Mouse (Mus musculus) spleen, adult 2 months (tissue): ENCODE results near the gene Mns1. TPM values are rescaled to one million over a fixed set of nuclear protein-coding genes. Genes with fewer than 3 reads are reported as not detected.

Experiments used
- DNase-seq, 2 experiments: peaks; one replicate each; pipeline versions ENCODE4 v3.0.0 to v3.0.0-alpha.2; 2012 to 2021; ENCODE audit warnings: low spot score in 2 of 2, low read depth in 1 of 2
- H3K27ac ChIP-seq: fragments of 200-500 bp; 2 replicates; pipeline ENCODE4 v1.5.1; 2012; ENCODE audit warnings: low read length, inconsistent platforms; ENCODE audit not compliant: insufficient read depth
- H3K27me3 ChIP-seq: fragments of 200-500 bp; 2 replicates; pipeline ENCODE4 v1.6.1; 2012; ENCODE audit warnings: mild to moderate bottlenecking, moderate library complexity, low read length, inconsistent platforms; ENCODE audit not compliant: control insufficient read depth, insufficient read depth
- H3K36me3 ChIP-seq: fragments of 200-500 bp; 2 replicates; pipeline ENCODE4 v1.6.1; 2012; ENCODE audit warnings: mild to moderate bottlenecking, low read length, inconsistent platforms; ENCODE audit not compliant: control insufficient read depth, insufficient read depth
- H3K4me1 ChIP-seq: fragments of 200-500 bp; 2 replicates; pipeline ENCODE4 v1.6.1; 2011; ENCODE audit warnings: inconsistent platforms; ENCODE audit not compliant: control insufficient read depth, insufficient read depth, insufficient read length
- H3K4me3 ChIP-seq: fragments of 200-500 bp; 2 replicates; pipeline ENCODE4 v1.5.1; 2011; ENCODE audit warnings: mild to moderate bottlenecking, inconsistent platforms; ENCODE audit not compliant: insufficient read depth, insufficient read length; ENCODE audit errors: extremely low read depth
- CTCF ChIP-seq: fragments of 200-500 bp; IDR thresholded peaks from 2 replicates; pipeline ENCODE4 v1.5.1; 2011; ENCODE audit warnings: mild to moderate bottlenecking, inconsistent platforms; ENCODE audit not compliant: insufficient read depth, insufficient read length, insufficient replicate concordance; ENCODE audit errors: extremely low read depth
- POLR2A ChIP-seq: fragments of 200-500 bp; IDR thresholded peaks from 2 replicates; pipeline ENCODE4 v1.6.1; 2011; ENCODE audit warnings: low read depth, low read length, inconsistent platforms
- WGBS: fragments of 180-500 bp; shearing (Covaris S2); methylation state at CpG from one replicate; pipeline ENCODE4 v1.1.7; 2018; 5-methylcytosine and 5-hydroxymethylcytosine counted together
- polyA plus RNA-seq: library from polyadenylated mRNA; depleted of rRNA; stranded (reverse); fragments of >200 nt; gene quantifications from 2 replicates; pipeline ENCODE4 v1.2.3, GENCODE M21; 2012

The Mns1 gene
- polyA plus RNA-seq, 1 experiment = 0.63 TPM

DNA sequence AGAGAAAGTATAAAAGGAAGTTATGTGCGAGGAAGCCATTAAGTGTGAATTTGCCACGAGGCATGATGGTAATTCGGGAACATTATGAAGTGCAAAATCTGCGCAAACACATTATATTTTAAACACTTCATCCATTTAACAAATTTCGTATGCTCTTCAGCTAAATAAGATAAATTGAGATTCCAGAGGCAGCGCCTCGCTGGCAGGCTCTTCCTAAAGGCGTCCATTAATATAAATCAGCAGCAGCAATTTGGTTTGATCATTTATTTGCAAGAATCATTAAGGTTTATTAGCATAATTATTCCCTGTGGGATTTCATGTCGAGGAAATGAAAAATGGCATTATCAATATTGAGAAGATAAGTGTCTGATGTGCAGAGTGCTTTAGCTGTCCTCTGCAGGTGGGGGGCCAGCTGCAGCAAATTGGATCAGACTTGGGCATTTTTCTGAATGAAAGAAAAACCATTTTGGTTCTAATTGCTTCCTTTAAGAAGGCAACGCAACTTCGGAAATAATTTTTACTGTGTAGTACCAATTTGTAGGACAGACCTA lies 12.4 kb upstream of the Mns1 start:
- no peak for TF ChIP-seq POLR2A
- TF ChIP-seq CTCF = no peak
- Histone ChIP-seq H3K4me3 (no peak overlapping the region), H3K4me1 (no peaks in the 10 kb centered on the region), H3K27ac (no peak overlapping the region), H3K36me3 (no peaks in the 10 kb centered on the region), H3K27me3 (no peaks in the 10 kb centered on the region)
- DNase-seq = no peak
- WGBS = 83% methylated on average over 11 of the region's 11 CpGs

GRCm38 (mm10) chr9:72427861-72428260 lies 9.9 kb upstream of the Mns1 start:
- no peak for DNase-seq
- Histone ChIP-seq H3K4me3 (no peak overlapping the region), H3K27ac (no peak overlapping the region), H3K27me3 (no peaks in the 10 kb centered on the region), H3K4me1 (no peaks in the 10 kb centered on the region), H3K36me3 (no peaks in the 10 kb centered on the region)
- 75% methylated on average over 4 of the region's 4 CpGs for WGBS
- TF ChIP-seq POLR2A = no peak
- TF ChIP-seq CTCF = no peak

DNA sequence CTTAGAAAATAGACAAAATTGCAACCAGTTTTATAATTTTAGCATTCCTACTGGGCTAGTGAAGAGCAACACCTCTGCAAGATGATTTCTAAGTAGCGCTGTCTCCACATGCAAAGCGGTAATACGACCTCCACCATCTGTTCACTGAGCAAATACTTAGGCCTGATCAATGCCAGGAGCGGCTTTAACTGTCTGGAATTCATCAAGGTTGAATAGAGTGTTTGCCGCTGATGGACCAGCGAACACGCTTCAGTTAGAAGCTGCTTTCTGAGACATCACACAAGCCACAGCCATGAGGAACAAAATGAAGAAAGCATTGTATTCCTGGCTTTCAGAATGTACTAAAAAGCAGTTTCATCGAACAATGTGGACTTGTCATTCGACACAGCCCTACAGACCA lies 2.9 kb upstream of the Mns1 start:
- TF ChIP-seq CTCF = no peak
- no peak for TF ChIP-seq POLR2A
- Histone ChIP-seq H3K27me3 (no peaks in the 10 kb centered on the region), H3K4me1 (no peaks in the 10 kb centered on the region), H3K27ac (no peak overlapping the region), H3K4me3 (no peak overlapping the region), H3K36me3 (no peaks in the 10 kb centered on the region)
- 90% methylated on average over 9 of the region's 9 CpGs for WGBS
- no peak for DNase-seq

DNA sequence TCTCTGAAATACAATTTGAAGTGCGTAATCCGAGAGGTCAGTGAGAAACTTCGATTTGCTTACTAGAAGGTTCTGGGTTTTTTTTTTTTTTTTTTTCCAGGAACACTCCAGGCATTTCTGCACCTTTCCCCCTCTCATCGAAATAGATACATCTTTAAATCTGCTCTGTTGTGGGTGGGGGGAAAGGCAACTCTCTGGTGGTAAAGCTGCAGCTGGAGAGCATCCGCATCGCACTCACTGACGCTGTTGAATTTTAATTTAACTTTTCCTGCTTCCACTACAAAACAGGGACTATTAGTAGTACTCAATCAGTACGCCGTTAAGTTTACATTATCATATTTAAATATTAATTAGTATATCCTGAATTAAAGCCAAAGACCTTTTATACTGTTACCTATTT lies 938 bp downstream of the Mns1 start:
- Histone ChIP-seq H3K27ac (peak overlapping the region; percentile 28; the same call in 1 of the 2 replicates), H3K4me3 (peak overlapping the region; percentile 73), H3K27me3 (no peaks in the 10 kb centered on the region), H3K36me3 (no peaks in the 10 kb centered on the region), H3K4me1 (no peaks in the 10 kb centered on the region)
- 3% methylated on average over 9 of the region's 9 CpGs for WGBS
- TF ChIP-seq CTCF (no peak), POLR2A (no peak)
- DNase-seq = no peak

DNA sequence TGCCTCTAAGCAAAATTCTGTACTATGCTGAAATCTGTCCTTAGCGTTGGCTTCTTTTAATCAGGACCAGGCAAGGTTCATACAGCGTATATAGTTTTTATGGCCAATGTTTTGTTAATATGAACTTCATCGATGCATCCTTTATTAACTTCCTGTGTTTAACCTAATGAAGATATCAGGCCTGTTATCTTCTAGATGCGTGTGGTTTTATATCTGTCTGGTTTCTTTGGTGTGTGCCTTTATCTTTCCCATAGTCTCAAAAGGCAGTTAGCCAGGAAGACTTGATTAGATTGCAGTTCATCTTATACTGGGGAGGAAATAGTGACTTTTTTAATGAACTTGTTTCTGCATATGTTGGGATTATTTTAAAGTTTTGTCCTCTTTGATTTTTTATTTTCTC lies 2.5 kb downstream of the Mns1 start:
- no peaks in the 10 kb centered on the region for H3K4me1 ChIP-seq
- DNase-seq = no peak
- no peak overlapping the region for H3K27ac ChIP-seq
- no peaks in the 10 kb centered on the region for H3K27me3 ChIP-seq
- no peak for TF ChIP-seq POLR2A
- TF ChIP-seq CTCF = no peak
- 83% methylated on average over 4 of the region's 4 CpGs for WGBS
- no peak overlapping the region for H3K4me3 ChIP-seq
- H3K36me3 ChIP-seq = no peaks in the 10 kb centered on the region

DNA sequence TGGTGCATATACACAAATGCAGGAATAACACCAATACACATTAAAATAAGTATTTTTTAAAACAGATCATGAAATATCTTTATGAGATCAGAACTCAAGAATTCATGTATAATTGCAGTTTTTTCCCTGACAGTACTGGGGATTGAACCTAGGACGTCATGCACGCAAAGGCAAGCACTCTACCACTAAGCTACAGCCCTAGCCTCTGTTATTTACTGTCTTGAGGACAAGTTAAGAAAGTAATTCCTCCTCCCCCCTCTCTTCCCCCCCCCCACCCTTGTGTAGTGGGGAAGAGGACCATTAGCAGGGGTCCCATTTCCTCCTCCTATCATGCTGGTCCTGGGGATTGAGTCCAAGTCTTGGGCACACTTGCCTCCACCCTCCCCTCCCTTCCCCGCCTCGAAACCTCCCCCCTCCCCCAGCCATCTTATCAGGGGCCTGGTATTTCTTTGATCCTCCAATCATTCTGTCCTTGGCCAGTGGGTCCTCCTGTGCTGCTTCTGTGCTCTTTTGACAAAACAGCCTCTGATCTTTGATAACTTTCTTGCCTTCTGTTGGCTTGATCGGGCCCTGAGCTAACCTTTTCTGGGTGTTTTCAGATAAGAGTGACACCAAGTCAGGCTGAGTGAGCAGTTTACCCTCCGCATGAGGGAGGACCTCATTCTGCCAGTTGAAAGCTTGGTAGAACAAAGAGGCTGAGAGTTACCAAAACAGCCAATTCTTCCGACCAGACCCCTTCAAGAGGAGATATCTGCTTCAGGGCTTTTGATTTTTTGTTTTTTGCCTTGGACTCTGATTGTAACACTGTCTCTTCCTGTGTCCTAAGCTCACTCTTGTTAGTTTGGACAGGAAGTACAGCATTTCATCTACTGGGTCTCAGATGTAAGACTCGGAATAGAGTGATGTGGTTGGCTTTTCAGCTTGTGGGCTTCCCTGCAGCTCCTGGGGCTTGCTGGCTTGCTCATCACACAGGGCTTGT lies 3.4 kb downstream of the Mns1 start:
- Histone ChIP-seq H3K27ac (no peak overlapping the region), H3K36me3 (no peaks in the 10 kb centered on the region), H3K27me3 (no peaks in the 10 kb centered on the region), H3K4me1 (no peaks in the 10 kb centered on the region), H3K4me3 (no peak overlapping the region)
- WGBS = 65% methylated on average over 8 of the region's 8 CpGs
- TF ChIP-seq CTCF (no peak), POLR2A (no peak)
- DNase-seq = no peak
